Mouse (Mus musculus) lung, postnatal 14 days (tissue): ENCODE results near the gene Vps50.
"Not testable (repeated sequence)": the region's sequence is repeated elsewhere in the genome, so short reads cannot be mapped to it uniquely, and the experiment has no call there.

Experiments
- DNase-seq: peaks from one replicate; pipeline ENCODE4 v3.0.0; 2021

The Vps50 gene

DNA sequence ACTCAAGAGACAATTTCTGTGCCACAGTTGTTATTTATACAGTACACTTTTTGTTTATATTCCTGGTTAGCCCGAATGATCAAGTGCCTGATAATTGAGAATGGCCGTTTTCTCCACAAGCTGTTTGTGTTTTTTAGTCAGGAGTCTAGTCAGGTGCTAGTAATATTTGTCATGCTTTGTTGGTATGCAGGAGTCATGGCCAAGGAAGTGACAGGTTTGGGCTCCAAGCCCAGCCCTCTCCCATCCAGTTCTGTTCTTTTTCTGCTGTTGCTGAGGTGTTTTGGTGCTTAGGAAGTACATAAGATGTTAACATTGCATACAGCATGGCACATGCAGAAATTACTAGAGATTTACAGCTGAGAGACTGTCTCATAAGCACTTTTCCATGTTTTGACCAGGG, 41.3 kb downstream of the Vps50 start:
- no peak for DNase-seq

DNA sequence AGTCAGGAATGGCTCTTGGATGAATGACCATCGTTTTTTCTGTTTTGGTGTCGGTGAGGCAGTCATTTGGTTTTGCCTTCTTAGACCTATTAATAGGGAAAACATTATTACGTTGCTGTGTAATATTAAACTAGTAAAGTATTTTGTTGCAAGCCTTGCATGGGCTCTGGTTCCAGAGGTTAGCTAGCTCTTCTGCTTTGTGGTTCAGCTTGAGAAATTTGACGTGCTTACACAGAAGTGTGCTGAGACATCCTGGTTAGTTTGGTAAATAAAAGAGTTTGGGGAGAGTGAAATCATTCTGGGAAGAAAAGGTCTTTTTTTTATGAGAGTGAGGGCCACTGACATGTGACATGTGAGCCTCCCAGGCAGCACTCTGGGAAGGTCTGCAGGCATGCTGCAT, 45.7 kb downstream of the Vps50 start:
- no peak for DNase-seq

DNA sequence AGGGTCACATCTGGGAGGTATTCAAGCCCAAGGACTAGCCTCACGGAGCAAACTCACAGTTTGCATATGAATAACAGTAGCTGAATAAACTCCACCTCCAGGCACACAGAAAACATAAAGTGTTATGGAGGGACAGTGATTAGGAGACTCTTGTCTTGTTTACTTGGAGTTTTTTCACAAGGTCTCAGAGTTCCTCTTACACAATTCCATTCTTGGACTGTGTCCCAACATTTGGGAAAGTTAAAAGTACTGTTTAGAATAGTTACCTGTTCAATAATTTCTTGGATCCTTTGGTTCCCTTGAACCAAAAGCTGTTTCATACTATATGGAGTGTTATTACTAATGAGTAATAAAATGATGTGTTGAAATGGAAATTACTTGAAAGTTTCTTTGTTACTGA, 46.8 kb downstream of the Vps50 start:
- no peak for DNase-seq

DNA sequence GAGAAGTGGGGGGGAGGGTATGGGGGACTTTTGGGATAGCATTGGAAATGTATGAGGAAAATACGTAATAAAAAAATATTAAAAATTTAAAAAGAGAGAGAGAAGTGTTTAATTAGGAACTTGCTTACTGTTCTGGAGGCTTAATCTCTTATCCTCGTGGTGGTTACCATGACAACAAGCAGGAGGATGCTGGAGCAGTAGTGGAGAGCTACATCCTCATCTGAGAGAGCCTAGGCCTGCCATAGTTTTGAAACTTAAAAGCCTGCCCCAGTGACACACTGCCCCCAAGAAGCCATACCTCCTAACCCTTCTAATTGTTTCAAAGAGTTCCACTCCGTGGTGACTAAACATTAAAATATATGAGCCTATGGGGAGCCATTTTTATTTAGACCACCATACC, 50.8 kb downstream of the Vps50 start:
- no peak for DNase-seq

DNA sequence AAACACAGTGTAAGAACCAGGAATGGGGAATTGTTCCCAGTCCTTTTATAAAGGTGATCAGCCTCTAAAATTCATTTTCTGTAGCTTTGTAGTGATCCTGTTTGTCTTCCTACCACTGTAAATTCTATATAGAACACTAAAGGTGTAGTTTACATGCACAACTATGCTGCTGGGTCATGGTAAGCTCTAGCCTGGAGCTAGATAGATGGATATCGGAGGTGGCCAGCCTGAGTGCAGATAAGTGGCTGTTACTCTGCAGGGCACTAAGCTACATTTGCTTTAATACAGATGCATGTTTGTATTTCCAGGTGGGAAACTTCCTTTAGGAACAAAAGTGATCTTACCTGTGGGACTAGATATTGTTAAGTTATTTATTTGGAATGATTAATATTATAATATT, 51.8 kb downstream of the Vps50 start:
- no peak for DNase-seq

DNA sequence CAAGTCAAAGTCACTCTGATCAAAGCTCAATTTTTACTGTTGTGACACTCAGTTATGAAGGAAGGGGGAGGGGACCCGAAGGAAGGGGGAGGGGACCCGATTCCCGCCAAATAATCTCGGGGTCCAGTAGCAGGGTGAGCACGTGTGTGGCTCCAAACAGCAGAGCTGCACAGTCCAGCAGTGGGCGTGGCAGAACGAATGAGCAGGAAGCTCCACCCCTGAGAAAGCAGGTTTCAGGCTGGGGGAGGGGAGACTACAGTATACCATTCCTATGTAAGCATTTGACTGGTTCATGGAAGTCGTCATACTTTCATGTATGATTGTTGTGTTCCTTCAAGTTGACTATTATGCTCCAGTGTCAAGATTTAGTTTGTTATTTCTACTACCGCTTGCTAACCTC, 54.5 kb downstream of the Vps50 start:
- DNase-seq = not testable (repeated sequence)

DNA sequence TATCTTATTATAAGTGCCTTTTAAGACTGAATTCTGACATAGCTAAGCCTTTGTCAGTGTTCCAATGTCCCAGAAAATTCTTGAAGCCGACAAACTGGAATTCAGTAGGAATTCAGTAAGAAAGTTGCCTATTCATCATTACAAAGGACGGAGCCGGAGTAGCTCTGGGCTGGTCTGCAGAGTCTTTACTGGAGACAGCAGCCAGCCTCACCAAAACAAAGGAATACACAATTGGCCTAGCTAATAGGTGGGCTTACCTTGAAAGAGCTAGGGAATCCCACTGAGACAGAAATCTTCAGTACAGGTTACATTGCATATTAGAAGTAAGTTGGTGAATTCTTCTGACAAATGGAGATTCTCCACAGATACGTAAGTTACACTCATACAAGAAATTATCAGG, 59.0 kb downstream of the Vps50 start:
- DNase-seq = no peak

DNA sequence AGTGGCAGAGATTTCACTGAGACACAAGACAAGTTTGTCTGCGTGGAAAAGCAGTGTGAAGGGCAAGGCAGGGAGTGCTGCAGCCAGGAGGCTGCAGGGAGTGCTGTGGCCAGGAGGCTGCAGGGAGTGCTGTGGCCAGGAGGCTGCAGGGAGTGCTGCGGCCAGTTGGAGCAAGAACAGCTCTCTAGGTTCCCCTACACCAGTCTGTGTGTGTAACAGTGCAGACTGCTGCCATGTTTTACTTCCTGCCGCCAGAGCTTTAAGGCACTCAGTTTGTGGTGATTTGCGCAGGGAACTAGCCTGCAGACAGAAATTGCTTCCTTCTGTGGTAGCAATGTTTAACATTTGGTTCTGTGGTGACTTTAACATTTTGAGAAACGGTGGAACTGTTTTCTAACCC, 61.8 kb downstream of the Vps50 start:
- DNase-seq = no peak

DNA sequence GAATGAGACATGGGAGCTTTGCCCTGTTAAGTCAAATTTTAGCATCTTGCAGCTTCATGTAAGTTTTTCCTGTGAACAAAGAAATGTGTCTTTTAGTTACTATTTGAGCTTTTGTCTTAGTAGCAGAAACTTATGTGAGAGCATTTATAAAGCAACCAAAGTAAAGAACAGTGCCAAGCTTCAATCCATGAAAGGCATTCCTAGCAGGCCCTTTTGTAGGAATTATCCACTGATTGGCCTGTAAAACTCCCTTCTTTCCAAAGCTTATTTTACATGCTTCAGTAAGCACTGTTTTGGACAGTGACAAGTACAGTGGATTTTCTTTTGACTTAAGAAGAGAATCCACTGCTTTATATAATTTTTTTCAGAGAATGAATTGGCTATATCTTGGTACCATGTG, 64.1 kb downstream of the Vps50 start:
- no peak for DNase-seq

DNA sequence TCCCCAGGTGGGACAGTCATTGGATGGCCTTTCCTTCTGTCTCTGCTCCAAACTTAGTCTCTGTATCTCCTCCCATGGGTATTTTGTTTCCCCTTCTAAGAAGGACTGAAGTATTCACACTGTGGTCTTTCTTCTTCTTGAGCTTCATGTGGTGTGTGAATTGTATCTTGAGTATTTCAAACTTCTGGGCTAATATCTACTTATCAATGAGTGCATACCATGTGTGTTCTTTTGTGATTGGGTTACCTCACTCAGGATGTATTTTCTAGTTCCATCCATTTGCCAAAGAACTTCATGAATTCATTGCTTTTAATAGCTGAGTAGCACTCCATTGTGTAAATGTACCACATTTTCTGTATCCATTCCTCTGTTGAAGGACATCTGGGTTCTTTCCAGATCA, 65.9 kb downstream of the Vps50 start:
- DNase-seq = not testable (repeated sequence)

DNA sequence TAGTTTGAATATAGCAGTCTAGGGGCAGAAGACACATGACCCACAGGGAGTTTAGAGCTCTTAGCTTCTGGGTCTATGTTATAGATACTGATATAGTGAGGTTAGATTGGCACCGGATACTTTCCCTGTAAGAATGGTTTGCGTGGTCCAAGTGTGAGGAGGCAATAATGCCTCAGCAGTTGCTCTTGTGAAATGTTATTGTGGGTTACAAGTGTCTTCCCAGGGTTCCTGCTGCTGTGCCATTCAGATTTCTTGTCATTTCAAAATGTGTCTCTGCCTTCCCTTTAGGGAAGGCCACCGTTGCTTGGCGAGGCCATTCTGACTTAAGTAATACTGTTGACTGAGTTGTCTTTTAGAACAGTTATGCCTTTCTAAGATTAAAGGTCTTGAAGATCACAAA, 66.8 kb downstream of the Vps50 start:
- DNase-seq = no peak

DNA sequence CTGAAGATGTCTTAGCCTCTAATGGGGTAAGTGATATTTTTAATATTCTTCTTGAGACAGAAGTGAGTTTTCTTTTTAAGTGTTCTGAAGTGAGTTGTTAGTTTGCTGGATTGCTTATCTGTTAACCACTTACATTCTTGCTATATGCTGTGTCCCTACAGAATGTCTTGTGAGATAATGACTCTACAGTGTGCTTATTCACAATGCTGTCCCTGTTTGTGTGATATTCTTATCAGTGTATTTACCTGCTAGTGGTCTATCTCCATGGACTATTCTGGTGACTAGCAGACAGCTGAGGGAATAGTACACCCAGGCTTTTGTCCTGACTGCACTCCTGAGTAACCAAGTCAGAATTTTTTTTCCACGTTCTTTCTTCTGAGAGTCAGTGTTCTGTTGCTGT, 67.5 kb downstream of the Vps50 start:
- DNase-seq = no peak

DNA sequence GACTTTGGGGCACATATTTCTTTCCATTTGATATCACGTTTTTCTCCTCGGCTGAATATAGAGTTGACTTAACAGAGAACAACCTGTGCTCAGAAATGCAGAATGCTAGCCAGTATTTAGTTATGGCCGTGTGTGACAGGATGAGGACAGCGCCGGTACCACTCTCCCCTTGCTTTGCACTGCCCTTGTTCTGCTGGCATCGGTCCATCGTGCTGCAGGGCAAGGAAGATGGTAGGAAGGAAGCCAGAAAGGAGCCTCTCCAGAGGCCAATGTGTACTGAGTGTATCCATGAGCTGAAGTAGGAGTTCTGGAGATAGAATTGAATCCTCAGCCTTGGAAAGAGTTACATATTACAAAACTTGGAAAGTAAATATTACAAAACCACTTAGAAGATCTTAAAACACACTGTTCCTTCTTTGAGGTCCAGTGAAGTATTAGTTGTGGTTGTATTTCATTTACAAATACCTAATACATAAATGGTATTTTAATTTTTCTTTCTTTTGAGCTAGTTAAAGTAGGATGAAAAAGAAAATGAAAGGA, 69.0 kb downstream of the Vps50 start:
- DNase-seq = peak; percentile 20

DNA sequence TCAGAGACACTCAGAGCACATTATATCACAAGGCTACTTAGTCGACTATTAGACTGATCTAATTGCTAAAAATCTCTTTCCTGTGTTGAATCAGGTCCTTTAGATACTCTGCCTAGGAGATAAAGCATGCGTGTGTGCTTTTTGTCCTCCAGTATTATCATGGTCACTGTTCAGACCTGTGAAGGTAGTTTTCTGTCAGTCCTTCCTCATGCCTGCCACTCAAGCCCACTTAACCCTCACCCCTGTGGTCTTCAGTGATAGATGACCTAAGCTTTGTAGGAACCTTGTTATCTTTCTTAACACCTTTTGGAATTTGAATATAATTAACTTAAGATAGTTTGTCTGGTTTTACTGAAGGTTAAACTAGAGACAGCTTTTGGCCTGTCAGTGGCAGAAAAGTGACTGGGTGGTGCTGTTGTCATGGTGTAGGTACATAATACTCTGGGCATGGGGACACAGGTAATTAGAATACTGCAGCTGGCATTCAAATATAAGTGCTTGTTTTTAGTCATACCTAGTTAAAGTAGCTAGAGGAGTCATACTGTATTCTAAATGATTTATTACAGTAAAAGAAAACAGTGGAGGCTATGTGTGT, 74.1 kb downstream of the Vps50 start:
- DNase-seq = no peak

DNA sequence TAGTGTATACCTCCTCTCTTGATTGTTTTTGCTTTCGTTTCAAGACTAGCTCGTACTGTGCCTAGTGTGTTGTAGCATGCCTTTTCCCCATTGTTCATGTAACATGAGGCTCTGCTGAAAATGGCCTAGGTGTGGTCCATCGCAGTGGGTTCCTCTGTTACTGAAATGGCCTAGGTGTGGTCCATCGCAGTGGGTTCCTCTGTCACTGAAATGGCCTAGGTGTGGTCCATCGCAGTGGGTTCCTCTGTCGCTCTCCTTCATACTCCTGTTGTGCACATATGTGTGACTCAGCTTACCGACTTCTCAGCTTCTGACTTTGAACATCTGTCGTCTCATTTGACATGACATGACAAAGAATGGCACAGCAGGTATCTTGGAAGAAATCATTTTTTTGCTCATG, 75.6 kb downstream of the Vps50 start:
- DNase-seq = no peak

DNA sequence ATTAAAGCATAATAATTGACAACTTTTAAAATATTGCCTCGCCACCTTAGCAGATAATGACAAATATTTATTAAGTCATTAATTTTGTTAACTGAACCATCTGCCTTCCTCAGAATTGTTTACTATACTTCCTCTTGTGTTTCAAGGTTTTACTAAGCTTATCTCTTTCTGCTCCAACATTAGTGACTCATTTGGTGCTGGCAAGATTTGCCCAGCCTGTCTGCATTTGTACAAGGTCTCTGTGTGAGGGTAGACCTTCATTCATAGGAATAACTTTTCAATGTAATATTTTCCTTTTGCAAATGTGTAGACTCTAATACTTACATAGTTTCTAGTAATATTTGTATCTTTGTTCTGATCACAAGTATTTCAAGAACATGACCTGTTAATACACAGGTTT, 87.2 kb downstream of the Vps50 start:
- no peak for DNase-seq

DNA sequence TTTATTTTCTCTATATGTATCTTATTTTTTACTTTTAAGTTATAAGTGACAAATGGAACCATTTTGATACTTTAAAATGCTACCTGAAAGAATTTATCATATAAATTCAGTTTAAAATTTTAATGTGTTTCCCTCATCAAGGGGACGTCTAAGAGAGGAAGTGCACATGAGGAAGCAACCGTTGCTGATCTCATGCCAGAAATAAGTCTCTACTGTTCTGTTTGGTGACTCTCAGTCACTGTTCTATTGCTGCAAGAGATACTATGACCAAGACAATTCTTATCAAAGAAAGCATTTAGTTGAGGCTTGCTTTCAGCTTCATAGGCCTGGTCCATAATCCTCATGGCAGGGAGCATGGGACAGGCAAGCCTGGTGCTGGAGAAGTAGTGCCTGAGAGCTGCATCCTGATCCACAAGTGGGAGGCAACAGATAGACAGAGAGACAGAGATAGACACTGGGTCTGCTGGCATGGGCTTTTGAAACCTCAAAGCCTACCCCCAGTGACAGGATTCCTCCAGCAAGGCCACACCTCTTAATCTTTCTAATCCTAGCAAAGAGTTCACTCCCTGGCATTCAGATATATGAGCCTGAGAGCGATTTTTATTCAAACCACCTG, 92.2 kb downstream of the Vps50 start:
- no peak for DNase-seq

DNA sequence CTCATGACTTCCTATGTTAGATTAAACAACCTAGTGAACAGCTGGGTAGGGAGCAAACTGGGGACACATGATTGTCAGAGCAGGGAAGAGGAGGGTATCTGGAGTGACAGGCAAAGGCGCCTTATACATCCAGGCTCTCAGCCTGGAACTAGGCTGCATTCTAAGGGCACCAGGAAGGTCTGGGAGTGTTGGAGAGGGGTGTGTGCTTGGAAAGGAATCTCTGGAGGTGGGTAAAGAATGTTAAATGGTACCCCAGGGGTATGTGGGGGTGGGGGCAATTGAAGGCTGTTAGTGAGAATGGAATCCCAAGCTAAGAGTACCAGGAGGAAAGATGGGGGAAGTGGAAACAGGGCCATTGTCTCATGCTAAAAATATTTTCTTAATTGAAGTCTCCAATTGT, 96.1 kb downstream of the Vps50 start:
- DNase-seq = no peak

DNA sequence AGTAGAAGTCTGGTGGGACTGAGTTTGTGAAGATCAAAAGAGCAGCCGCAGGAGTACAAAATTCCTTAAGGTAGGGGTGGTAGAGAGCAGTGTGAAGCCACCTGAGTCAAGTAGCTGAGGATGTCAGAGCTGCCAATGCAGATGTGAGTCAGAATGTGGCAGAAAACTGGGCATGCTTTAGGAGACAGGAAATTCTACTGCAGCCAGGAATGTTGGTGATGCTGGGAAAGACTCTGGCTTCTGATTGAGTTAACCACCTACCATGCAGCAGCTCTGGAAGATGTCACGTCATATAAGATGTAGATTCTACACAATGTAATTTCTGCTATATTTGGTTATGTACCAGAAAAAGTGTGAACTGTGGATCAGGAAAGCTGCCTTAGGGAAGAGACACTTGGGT, 114.6 kb downstream of the Vps50 start:
- DNase-seq = no peak

DNA sequence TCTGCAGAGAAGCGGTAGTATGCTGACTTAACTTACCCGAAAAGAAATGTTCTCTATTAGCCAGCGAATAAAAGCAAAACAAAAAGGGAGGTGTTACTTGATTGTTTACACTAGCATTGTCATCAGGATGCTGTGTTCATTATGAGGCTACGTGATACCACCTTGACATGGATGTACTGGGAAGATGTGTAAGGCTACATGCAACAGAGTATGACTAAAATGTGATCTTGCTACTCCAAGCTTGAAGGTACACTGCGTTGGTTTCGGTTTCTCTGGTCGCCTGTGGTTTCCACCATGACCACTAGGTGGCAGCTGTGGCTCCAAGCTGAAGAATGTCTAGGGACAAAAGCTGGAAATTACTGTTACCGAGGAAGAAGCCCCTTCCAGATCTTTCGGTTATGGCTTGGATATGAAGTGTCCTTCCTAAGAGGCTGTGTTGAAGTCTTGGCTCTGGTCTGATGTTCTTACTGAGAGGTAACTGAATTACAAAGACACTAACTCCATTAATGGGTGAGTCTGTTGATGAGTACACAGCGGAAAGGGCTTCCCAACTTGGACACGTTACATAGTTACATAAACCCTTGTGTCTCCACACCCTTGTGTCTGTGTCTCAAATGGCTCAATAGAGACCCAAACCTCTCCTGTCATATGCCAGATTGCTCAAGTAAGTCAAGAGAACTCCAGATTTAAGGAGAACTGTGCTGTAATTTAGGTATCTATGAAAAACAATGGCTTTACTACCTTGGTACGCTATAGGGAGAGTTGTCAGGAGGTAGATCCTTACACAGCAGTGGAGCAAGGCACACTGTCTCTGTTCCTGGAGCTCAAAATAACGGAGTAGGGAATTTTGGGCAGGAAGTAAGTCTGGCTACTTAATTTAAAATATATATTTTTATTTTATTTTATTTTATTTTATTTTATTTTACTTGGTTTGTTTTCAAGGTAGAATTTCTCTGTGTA, 122.5 kb downstream of the Vps50 start:
- peak; percentile 12 for DNase-seq
